Mouse (Mus musculus): ENCODE results near the gene Fnip2. TPM values are rescaled to one million over a fixed set of nuclear protein-coding genes. Genes with fewer than 3 reads are reported as not detected.
"Not testable (repeated sequence)": the region's sequence is repeated elsewhere in the genome, so short reads cannot be mapped to it uniquely, and the experiment has no call there.

Gene Fnip2
- total RNA-seq (2017), result 19.4 and 19.8 TPM in 2 replicates

- ATAC-seq (ENCODE audit: extremely low read depth, insufficient number of reproducible peaks, low FRiP score, poor library complexity, severe bottlenecking), result peak; percentile 59
These were observed at the start of gene Fnip2 for GRCm38 (mm10) chr3:79567703-79568362. TSS of gene Fnip2 (minus strand) at chr3:79567796.

- no peak for ATAC-seq (ENCODE audit: extremely low read depth, insufficient number of reproducible peaks, low FRiP score, poor library complexity, severe bottlenecking)
These were observed 42.3 kb upstream of the Fnip2 start for GRCm38 (mm10) chr3:79609886-79610285.

GRCm38 (mm10) chr3:79595468-79595867, 27.9 kb upstream of the Fnip2 start:
- ATAC-seq (ENCODE audit: extremely low read depth, insufficient number of reproducible peaks, low FRiP score, poor library complexity, severe bottlenecking), result no peak

DNA sequence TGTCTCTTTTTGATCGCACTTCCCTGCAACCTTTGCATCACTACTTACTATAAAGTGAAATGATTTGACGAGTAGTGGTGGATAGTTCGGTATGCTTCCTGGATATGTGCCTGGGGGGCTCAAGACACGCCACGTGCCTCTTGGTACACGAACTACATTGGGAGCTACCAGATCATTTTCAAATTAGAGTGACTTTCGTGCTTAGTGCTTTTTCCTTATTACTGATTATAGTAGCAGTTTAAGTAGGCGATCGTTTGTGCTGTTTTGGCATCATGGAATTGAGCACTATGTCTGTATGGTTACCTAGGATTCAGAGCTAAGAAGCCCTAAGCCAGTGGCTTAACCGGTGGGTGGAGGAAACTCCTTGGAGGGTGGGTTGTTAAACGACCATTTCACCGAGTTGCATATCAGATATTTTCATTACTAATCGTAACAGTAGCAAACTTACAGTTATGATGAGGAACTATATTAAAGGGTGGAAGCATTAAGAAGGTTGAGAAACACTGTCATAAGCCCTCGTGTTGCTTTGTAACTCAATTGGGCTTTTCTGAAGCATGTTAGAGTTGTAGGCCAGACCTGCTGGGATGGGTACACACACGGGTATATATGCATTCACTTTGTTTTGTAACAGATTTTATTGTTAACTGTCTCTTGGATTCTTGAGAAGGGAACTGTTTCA, 24.3 kb upstream of the Fnip2 start:
- ATAC-seq (ENCODE audit: extremely low read depth, insufficient number of reproducible peaks, low FRiP score, poor library complexity, severe bottlenecking), result no peak

GRCm38 (mm10) chr3:79590863-79591792, 23.5 kb upstream of the Fnip2 start, which contains the start of gene Ppid:
TSS of gene Ppid (plus strand) at chr3:79591342.
- ATAC-seq (ENCODE audit: extremely low read depth, insufficient number of reproducible peaks, low FRiP score, poor library complexity, severe bottlenecking), result peak; percentile 91

- no peak for ATAC-seq (ENCODE audit: extremely low read depth, insufficient number of reproducible peaks, low FRiP score, poor library complexity, severe bottlenecking)
These were observed 22.1 kb upstream of the Fnip2 start for GRCm38 (mm10) chr3:79589671-79590070.

GRCm38 (mm10) chr3:79586804-79587203, 19.2 kb upstream of the Fnip2 start:
- peak; percentile 91 for ATAC-seq (ENCODE audit: extremely low read depth, insufficient number of reproducible peaks, low FRiP score, poor library complexity, severe bottlenecking)

DNA sequence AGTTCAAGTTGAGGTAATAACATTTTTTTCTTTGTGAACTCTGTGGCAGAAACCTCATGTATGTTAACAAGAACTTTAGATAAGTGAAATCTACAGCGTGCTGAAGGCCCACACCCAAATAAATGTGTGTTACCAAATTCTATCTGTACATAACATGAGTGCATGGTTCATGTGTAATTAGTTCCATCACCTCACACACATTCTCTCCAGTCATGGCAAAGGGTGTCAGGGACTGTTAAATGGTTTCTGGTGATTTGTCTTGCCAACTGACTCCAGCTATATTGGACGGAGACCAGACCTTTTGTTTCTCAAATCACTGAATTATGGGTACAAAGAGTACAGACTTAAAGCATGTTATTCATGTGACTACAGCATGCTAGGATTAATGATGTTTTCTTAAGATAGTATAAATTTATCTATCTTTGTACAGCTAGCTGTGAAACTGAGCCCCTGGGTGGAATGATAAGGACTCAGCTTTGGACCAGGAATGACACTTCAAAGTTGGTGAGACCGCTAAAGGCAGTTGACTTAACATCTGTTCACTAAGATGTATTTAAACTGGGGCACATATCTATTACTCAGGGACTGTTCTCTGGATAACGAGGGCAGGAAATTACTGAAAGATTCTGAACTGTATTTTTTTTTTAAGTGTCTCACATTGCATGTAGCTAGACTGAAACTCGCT, 12.4 kb upstream of the Fnip2 start:
- no peak for ATAC-seq (ENCODE audit: extremely low read depth, insufficient number of reproducible peaks, low FRiP score, poor library complexity, severe bottlenecking)

DNA sequence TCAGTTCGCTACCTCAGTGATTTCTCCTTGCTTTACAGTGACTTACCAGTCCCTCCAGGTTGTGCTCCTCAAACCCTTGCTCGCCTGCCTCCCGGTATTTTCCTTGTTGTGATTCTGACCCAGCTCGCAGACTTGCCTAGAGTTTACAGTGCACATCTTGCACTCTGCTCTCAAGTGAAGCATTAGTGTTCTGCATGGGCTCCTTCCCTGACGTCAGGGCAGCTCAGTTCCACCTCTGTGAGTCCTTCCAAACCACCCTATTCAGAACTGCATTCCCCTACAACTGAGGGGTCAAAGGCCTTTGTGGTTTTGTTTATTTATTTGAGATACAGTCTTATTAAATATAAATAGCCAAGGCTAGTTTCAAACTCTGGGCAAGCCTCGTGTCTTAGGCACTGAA, 10.6 kb upstream of the Fnip2 start:
- ATAC-seq (ENCODE audit: extremely low read depth, insufficient number of reproducible peaks, low FRiP score, poor library complexity, severe bottlenecking), result no peak

DNA sequence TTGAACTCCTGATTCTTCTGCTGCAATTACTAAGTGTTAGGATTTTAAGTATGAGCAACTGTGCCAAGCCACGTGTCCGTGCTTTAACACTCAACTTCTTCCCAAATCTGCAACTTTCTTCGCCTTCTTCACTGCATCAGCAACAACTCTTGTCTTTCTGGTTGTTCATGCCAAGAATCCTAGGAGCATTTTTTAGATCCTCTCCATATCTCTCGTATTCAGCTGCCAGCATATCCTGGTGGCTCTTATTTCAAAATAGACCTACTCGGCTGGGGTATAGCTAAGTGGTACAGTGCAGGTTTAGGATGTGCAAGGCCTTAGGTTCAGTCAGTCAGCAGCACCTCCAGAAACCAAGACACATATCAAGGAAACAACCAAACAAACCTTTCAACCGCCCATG, 10.0 kb upstream of the Fnip2 start:
- no peak for ATAC-seq (ENCODE audit: extremely low read depth, insufficient number of reproducible peaks, low FRiP score, poor library complexity, severe bottlenecking)

- no peak for ATAC-seq (ENCODE audit: extremely low read depth, insufficient number of reproducible peaks, low FRiP score, poor library complexity, severe bottlenecking)
These were observed 9.3 kb upstream of the Fnip2 start for GRCm38 (mm10) chr3:79576865-79577264.

DNA sequence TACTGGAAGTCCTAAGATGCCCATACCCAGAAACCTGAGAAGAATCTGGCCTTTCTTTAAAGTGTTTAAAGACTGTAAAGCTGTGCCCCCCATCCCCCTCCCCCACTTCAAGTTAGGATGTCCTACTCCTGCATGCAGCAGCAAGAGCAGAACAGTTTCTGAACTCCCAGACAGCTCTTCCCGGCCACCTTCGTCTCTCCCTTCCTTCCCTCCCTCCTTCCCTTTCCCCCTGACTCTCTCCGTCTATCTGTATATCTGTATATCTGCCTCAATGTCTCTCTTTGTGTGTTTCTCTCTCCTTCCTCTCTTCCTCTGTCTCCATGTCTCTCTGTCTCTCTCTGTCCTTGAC, 8.8 kb upstream of the Fnip2 start:
- no peak for ATAC-seq (ENCODE audit: extremely low read depth, insufficient number of reproducible peaks, low FRiP score, poor library complexity, severe bottlenecking)

DNA sequence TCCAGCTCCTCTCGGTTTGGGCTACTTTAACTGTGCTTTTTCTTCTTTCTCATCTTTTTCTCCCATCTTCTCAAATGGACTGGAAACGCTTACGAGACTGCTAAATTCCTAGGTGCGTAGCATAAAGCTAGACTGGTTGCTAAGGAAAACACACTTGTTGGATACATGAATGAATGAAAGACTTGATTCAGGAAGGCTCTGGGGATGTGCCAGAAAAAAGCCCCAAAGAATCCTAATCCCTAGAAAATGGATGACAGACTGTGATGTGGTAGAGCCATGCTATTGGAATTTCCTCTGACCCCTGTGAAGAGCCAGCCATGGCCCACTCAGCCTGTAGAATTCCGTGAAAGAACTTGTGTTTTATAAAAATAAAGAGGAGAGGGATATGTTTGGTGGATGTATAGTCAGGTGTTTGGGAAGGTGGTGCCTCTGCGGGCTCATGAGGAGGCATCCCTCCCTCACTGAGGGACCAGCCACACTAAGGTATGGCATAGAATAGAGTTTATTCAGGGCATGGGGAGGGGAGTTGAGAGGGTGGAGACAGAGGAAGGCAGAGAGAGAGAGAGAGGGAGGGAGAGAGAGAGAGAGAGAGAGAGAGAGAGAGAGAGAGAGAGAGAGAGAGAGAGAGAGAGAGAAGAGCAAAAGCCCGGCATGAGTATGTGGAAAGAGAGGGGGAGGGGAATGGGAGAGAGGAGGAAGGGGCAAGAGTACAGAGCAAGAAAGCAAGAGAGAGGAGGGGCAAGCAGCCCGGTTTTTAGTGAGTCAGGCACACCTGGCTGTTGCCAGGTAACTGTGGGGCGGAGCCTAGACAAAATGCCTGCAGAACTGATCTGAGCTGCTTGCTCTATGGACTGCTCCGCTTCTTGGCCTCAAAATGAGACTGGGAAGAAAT, 8.2 kb upstream of the Fnip2 start:
- ATAC-seq (ENCODE audit: extremely low read depth, insufficient number of reproducible peaks, low FRiP score, poor library complexity, severe bottlenecking), result no peak

GRCm38 (mm10) chr3:79574336-79574735, 6.7 kb upstream of the Fnip2 start:
- no peak for ATAC-seq (ENCODE audit: extremely low read depth, insufficient number of reproducible peaks, low FRiP score, poor library complexity, severe bottlenecking)

DNA sequence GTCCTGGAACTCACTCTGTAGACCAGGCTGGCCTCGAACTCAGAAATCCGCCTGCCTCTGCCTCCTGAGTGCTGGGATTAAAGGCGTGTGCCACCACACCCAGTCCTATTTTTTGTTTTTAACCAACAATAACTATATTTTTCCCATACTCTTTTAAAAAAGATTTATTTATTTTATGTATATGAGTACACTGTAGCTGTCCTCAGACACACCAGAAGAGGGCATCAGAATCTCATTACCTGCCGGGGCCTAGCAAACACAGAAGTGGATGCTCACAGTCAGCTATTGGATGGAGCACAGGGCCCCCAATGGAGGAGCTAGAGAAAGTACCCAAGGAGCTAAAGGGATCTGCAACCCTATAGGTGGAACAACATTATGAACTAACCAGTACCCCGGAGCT, 5.8 kb upstream of the Fnip2 start:
- not testable (repeated sequence) for ATAC-seq (ENCODE audit: extremely low read depth, insufficient number of reproducible peaks, low FRiP score, poor library complexity, severe bottlenecking)

GRCm38 (mm10) chr3:79572399-79572798, 4.8 kb upstream of the Fnip2 start:
- no peak for ATAC-seq (ENCODE audit: extremely low read depth, insufficient number of reproducible peaks, low FRiP score, poor library complexity, severe bottlenecking)

DNA sequence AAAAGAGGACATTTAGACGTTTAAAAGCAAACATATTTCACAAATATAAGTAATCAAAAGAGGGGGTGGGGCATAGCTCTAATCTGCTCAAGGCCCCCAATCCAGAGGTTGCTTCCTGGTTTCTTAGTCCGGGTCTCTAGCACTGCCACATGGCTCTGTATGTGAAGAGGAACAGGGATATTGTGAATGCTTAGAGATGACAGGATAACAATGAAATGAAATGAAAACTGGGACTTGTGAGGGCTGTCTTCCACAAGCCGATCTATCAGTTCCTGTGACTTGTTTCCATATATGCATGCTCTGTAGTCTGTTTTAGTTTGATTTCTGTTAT, 1.7 kb upstream of the Fnip2 start:
- no peak for ATAC-seq (ENCODE audit: extremely low read depth, insufficient number of reproducible peaks, low FRiP score, poor library complexity, severe bottlenecking)

DNA sequence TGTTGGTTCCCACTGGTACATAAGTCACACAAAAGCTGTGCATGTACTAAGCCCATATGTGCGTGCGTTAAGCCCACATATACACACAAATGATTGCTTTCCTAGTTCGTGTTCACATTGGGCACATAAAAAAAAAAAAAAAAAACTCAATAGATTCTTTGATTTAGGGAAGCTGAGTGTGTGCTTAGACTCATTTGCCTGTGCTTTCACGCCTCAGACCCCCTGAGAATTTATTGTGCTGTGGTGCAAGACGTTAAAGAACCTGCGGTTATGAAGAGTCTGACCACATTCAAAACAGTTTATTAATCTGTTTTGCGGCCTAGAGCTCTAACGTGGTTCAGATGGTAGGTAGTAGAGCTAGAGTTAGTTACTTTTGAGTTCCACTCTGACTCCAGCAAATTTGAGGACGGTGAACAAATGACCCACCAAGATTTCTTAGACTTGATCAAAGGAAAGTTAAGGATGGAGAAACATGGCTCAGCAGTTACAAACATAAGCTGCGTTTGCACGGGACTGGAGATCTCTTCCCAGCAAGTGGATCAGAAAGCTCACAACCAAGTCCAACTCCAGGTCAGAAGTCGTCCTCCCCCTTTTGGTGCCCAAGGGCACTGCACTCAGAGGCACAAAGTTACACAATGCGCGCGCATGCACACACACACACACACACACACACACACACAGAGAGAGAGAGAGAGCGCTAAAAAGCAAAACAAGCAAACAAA, 1.2 kb upstream of the Fnip2 start:
- peak; percentile 85 for ATAC-seq (ENCODE audit: extremely low read depth, insufficient number of reproducible peaks, low FRiP score, poor library complexity, severe bottlenecking)
